Mouse (Mus musculus) heart, postnatal 4 days (tissue): ENCODE data around the gene Dmrtc1b. TPM values are rescaled to one million over a fixed set of nuclear protein-coding genes. Genes with fewer than 3 reads are reported as not detected.
"Not testable (repeated sequence)": the region's sequence is repeated elsewhere in the genome, so short reads cannot be mapped to it uniquely, and the experiment has no call there.

Source experiments
- DNase-seq: peaks from one replicate; pipeline ENCODE4 v3.0.0; 2021
- total RNA-seq, 2 experiments: library from RNA; stranded (reverse); gene quantifications; 2 replicates each; pipeline ENCODE4 v1.2.3; 2021

Gene Dmrtc1b
- total RNA-seq: not detected

- DNase-seq: not testable (repeated sequence)
Measured at GRCm38 (mm10) chrX:102707535-102707934, at the start of gene Dmrtc1b, which contains the start of gene Gm9112. Dmrtc1b (plus strand) TSS chrX:102707865. Gm9112 (minus strand) TSS chrX:102707635.

DNA sequence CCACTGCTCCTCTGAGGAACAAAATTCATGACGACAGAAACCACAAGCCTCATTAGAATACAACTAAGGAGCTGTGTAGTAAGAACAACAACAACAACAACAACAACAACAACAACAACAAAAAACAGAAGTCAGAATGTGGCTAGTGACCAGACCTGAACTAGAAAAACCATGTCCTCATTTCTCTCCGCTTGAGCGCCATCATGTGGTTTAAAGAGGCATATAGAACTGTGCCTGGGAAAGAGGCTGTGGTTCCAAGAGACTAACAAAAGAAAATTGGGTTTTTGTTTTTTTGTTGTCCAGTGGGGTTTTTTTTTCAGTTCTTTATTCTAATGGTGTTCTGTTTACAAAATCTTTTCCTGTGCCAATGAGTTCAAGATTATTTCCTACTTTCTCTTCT lies 47.0 kb upstream of the Dmrtc1b start:
- DNase-seq: peak; percentile 25

DNA sequence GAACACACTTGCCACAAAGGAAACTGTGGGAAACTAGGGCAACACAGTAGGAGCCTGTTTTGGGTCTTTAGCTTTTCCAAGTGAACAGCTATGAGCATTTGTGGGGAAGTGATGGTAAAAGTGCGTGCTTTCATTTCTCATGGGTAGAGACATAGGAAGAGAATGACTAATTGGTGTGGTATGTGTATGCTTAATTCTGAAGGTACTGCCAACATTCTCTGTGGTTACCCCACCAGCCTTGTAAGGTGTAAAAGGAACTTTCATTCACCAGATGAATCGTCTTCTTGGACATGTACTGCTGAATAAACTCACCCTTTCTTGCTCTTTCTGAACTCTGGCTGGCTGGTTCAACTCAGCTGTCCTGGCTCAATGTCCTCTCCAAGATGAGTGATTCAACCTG lies 41.0 kb upstream of the Dmrtc1b start:
- DNase-seq: no peak

- DNase-seq: not testable (repeated sequence)
Measured at GRCm38 (mm10) chrX:102684706-102685105, 23.0 kb upstream of the Dmrtc1b start.

DNA sequence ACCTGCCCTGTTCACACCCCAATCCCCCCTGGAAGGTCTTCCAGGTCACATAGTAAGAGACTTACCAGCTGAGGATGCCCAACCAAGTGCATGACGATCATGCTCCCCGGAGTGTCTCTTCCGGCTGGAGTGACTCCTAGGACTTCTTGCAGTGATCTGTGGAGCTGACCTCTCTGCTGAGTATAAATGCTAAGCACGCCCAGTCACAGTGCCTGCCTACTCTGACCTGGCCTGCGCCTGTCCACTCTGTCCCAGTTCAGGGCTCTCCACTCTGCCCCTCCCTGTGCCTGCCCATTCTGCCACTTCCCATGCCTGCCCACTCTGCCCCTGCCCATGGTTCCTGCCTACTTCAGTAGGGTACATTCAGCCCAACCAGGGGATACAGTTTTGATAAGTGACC lies 20.8 kb upstream of the Dmrtc1b start, which contains the start of gene Gm3880:
Gene Gm3880 (minus strand): TSS at position 101 of the 400 bp plus-strand sequence.
- not testable (repeated sequence) for DNase-seq

GRCm38 (mm10) chrX:102689252-102689651 lies 18.4 kb upstream of the Dmrtc1b start:
- peak; percentile 52 for DNase-seq

- peak; percentile 65 for DNase-seq
Measured at GRCm38 (mm10) chrX:102700636-102701035, 7.0 kb upstream of the Dmrtc1b start.

- DNase-seq: not testable (repeated sequence)
Measured at GRCm38 (mm10) chrX:102724226-102724625, 16.6 kb downstream of the Dmrtc1b start.

Other genes starting within 250 kb of the Dmrtc1b start
- 1 to 10 TPM; 4.9 to 5.7 TPM for gene Hdac8, start 202.5 kb upstream of the Dmrtc1b start, total RNA-seq
- gene Phka1, start 63.6 kb upstream of the Dmrtc1b start, total RNA-seq: 10 to 100 TPM; 25.7 to 28.7 TPM
- gene Gm3880, start 20.9 kb upstream of the Dmrtc1b start, total RNA-seq: not detected
- not detected for gene Gm9112, start 230 bp upstream of the Dmrtc1b start, total RNA-seq
- gene Dmrtc1c1, start 95.1 kb downstream of the Dmrtc1b start, total RNA-seq: not detected
- not detected for gene Dmrtc1c2, start 146.8 kb downstream of the Dmrtc1b start, total RNA-seq
- not detected for gene 1700031F05Rik, start 160.1 kb downstream of the Dmrtc1b start, total RNA-seq
- gene Dmrtc1a, start 200.8 kb downstream of the Dmrtc1b start, total RNA-seq: under 1 TPM in 1 of 2 experiments, not detected in 1; 0.31 TPM
- not detected for gene 1700011M02Rik, start 201.0 kb downstream of the Dmrtc1b start, total RNA-seq
- not detected for gene 1700018G05Rik, start 220.5 kb downstream of the Dmrtc1b start, total RNA-seq